Mouse (Mus musculus) G1E (cell line): ENCODE data around the gene Taf5.

Experiments used
- CTCF ChIP-seq: IDR thresholded peaks from 2 replicates; pipeline ENCODE4 v1.5.1; 2012; ENCODE audit warnings: low read depth, low read length, inconsistent platforms, mixed read lengths
- GATA1 ChIP-seq: IDR thresholded peaks from 2 replicates; pipeline ENCODE4 v1.6.1; 2012; ENCODE audit warnings: borderline replicate concordance, low read length, inconsistent platforms, mixed read lengths
- TAL1 ChIP-seq: conservative IDR thresholded peaks from 2 replicates; pipeline ENCODE4 v1.6.1; 2012; ENCODE audit warnings: low read depth, low read length, inconsistent platforms, mixed read lengths

DNA sequence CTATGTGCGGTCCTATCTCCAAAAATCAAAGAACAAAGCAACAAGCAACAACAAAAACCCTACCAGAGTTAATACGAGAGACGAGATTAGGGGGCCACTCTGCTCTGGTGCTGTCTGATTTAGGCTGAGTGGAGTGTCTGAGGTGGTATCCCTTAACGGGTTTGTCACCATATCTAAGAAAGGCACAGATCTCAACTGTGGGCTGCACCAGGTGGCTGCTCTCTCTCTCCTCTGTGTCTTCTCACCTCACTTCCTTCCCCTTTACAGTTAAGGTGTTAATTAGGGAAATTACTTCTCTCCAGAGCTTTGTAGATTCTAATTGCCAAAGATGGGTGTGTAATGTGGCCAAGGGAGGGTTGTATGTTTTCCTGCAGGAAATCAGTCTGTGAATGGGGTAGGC is 44.8 kb upstream of the Taf5 start:
- no peak for TF ChIP-seq CTCF
- TF ChIP-seq GATA1, result no peak
- TF ChIP-seq TAL1, result no peak
